Mouse (Mus musculus): ENCODE measurements around the gene Pgm2. TPM values are rescaled to one million over a fixed set of nuclear protein-coding genes. Genes with fewer than 3 reads are reported as not detected.

Gene Pgm2
- polyA plus RNA-seq, 1 experiment from 2014 or later: 18.9 TPM

- peaks cover 3% of the 10 kb centered on the region for H3K4me1 ChIP-seq (ENCODE audit: control insufficient read depth, insufficient read depth, low read depth, low read length)
- no peak overlapping the region for H3K9ac ChIP-seq (ENCODE audit: low read depth, low read length)
- H3K4me3 ChIP-seq (ENCODE audit: low read length): no peak overlapping the region
- no peaks in the 10 kb centered on the region for H3K9me3 ChIP-seq (ENCODE audit: control insufficient read depth, low read length)
- H3K27me3 ChIP-seq (replicated peaks; ENCODE audit: control insufficient read depth, insufficient read depth, low read length): no peaks in the 10 kb centered on the region
- no peak overlapping the region for H3K27ac ChIP-seq (ENCODE audit: low read depth, low read length)
- no peak overlapping the region for H3K4me2 ChIP-seq (ENCODE audit: low read length)
- 91% methylated on average over 9 of the region's 9 CpGs for WGBS
- H3K36me3 ChIP-seq (ENCODE audit: control insufficient read depth, insufficient read depth, low read length): no peaks in the 10 kb centered on the region
- ATAC-seq: no peak
Observed at GRCm38 (mm10) chr5:64088740-64089139, 4.0 kb upstream of the Pgm2 start.

- H3K9ac ChIP-seq (ENCODE audit: low read depth, low read length): peak overlapping the region; percentile 89
- peak overlapping the region; percentile 72 for H3K4me2 ChIP-seq (ENCODE audit: low read length)
- no peaks in the 10 kb centered on the region for H3K27me3 ChIP-seq (replicated peaks; ENCODE audit: control insufficient read depth, insufficient read depth, low read length)
- H3K27ac ChIP-seq (ENCODE audit: low read depth, low read length): peak overlapping the region; percentile 84
- peaks cover 13% of the 10 kb centered on the region for H3K4me1 ChIP-seq (ENCODE audit: control insufficient read depth, insufficient read depth, low read depth, low read length)
- H3K9me3 ChIP-seq (ENCODE audit: control insufficient read depth, low read length): no peaks in the 10 kb centered on the region
- peak overlapping the region; percentile 82 for H3K4me3 ChIP-seq (ENCODE audit: low read length)
- ATAC-seq: no peak
- WGBS: 1% methylated on average over 15 of the region's 15 CpGs
- H3K36me3 ChIP-seq (ENCODE audit: control insufficient read depth, insufficient read depth, low read length): 0 out of 2 replicates have a peak, but pooled peaks cover 2% of the 10 kb centered on the region
Observed at GRCm38 (mm10) chr5:64093349-64093871, 660 bp downstream of the Pgm2 start.

DNA sequence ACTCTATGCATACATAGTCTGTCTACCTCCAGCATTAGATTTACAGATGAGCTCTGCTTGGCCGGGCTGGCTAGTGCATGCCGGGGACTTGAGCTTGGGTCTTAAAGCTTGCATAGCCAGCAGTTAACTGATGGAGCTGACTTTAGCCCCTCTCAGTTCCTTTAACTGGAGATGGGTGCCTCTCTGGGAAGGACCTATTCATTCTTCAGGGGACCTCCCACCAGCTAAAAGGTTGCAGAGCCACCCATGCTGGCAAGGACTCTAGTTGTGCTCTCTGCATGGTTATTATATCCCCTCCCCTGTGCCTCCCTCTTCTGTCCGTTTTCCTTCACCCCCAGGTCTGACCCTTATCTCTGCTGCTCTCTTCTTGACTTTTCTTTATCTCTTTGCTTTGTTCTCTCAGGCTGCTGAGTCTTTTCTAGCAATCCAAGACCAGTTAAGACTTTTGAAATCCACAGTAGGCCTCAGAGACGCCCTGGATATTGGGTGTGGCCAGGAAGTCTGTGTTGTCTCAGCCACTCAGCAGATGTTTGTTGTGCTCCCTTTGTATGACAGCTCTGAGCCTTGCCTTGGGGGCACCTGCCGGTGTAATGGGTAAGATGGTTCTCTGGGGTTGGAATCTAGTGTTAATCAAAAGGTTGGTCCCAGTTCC is 2.7 kb downstream of the Pgm2 start:
- Histone ChIP-seq H3K27ac (ENCODE audit: low read depth, low read length) (no peak overlapping the region), H3K4me2 (ENCODE audit: low read length) (no peak overlapping the region), H3K4me1 (ENCODE audit: control insufficient read depth, insufficient read depth, low read depth, low read length) (peaks cover 13% of the 10 kb centered on the region), H3K9ac (ENCODE audit: low read depth, low read length) (no peak overlapping the region), H3K4me3 (ENCODE audit: low read length) (no peak overlapping the region), H3K9me3 (ENCODE audit: control insufficient read depth, low read length) (no peaks in the 10 kb centered on the region), H3K27me3 (replicated peaks; ENCODE audit: control insufficient read depth, insufficient read depth, low read length) (no peaks in the 10 kb centered on the region), H3K36me3 (ENCODE audit: control insufficient read depth, insufficient read depth, low read length) (0 out of 2 replicates have a peak, but pooled peaks cover 2% of the 10 kb centered on the region)
- 85% methylated on average over 5 of the region's 5 CpGs for WGBS
- ATAC-seq: no peak

DNA sequence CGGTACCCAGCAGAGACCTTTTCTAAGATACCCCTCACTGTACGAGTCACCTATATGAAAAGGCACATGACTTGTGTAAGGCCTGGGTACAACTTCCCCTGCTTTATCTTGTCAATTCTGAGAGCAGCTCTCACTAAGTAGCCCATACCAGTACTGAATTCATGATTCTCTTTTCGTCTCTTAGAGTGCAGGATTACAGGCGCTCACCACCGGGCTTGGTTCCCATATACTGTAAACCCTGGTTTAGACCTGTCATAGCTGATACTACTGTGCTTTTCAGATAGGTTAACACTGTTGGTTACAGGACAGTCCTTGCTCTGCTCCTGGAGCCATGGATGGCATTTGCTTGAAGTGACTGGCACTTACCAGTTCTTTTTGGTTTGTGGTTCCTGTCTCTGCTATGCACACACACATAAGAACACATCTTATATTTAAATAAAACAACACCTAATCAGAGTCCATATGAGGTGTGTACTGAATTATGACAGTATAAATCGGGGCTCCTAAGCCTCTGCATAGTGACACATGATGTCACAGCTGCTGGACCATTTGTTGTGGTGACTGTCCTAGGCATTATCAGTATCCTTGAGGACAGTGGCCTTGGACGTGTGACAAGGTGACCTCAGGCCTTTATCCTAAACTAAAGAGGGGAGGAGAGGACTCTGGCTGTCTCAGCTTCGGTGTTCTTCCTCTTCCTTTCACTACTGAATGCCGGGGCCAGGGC is 9.4 kb downstream of the Pgm2 start:
- peaks cover 6% of the 10 kb centered on the region for H3K36me3 ChIP-seq (ENCODE audit: control insufficient read depth, insufficient read depth, low read length)
- ATAC-seq: no peak

GRCm38 (mm10) chr5:64102717-64103075 is 9.9 kb downstream of the Pgm2 start:
- Histone ChIP-seq H3K9me3 (ENCODE audit: control insufficient read depth, low read length) (no peaks in the 10 kb centered on the region), H3K36me3 (ENCODE audit: control insufficient read depth, insufficient read depth, low read length) (peaks cover 8% of the 10 kb centered on the region), H3K27me3 (replicated peaks; ENCODE audit: control insufficient read depth, insufficient read depth, low read length) (no peaks in the 10 kb centered on the region), H3K27ac (ENCODE audit: low read depth, low read length) (no peak overlapping the region), H3K4me2 (ENCODE audit: low read length) (no peak overlapping the region), H3K4me1 (ENCODE audit: control insufficient read depth, insufficient read depth, low read depth, low read length) (no peaks in the 10 kb centered on the region), H3K4me3 (ENCODE audit: low read length) (no peak overlapping the region), H3K9ac (ENCODE audit: low read depth, low read length) (no peak overlapping the region)
- ATAC-seq: no peak
- 32% methylated on average over 7 of the region's 7 CpGs for WGBS

More for the DNA sequence above, 9.4 kb downstream of the Pgm2 start:
- Histone ChIP-seq H3K27ac (ENCODE audit: low read depth, low read length) (no peak overlapping the region), H3K4me1 (ENCODE audit: control insufficient read depth, insufficient read depth, low read depth, low read length) (no peaks in the 10 kb centered on the region), H3K9me3 (ENCODE audit: control insufficient read depth, low read length) (no peaks in the 10 kb centered on the region), H3K4me2 (ENCODE audit: low read length) (no peak overlapping the region), H3K4me3 (ENCODE audit: low read length) (no peak overlapping the region), H3K9ac (ENCODE audit: low read depth, low read length) (no peak overlapping the region), H3K27me3 (replicated peaks; ENCODE audit: control insufficient read depth, insufficient read depth, low read length) (no peaks in the 10 kb centered on the region)
- 75% methylated on average over 9 of the region's 9 CpGs for WGBS

- Histone ChIP-seq H3K27me3 (replicated peaks; ENCODE audit: control insufficient read depth, insufficient read depth, low read length) (no peaks in the 10 kb centered on the region), H3K4me1 (ENCODE audit: control insufficient read depth, insufficient read depth, low read depth, low read length) (no peaks in the 10 kb centered on the region), H3K9ac (ENCODE audit: low read depth, low read length) (no peak overlapping the region), H3K4me2 (ENCODE audit: low read length) (no peak overlapping the region), H3K36me3 (ENCODE audit: control insufficient read depth, insufficient read depth, low read length) (peaks cover 17% of the 10 kb centered on the region), H3K4me3 (ENCODE audit: low read length) (no peak overlapping the region), H3K9me3 (ENCODE audit: control insufficient read depth, low read length) (no peaks in the 10 kb centered on the region), H3K27ac (ENCODE audit: low read depth, low read length) (no peak overlapping the region)
- 88% methylated on average over 11 of the region's 11 CpGs for WGBS
- ATAC-seq: no peak
Observed at GRCm38 (mm10) chr5:64107596-64108289, 15.0 kb downstream of the Pgm2 start.

DNA sequence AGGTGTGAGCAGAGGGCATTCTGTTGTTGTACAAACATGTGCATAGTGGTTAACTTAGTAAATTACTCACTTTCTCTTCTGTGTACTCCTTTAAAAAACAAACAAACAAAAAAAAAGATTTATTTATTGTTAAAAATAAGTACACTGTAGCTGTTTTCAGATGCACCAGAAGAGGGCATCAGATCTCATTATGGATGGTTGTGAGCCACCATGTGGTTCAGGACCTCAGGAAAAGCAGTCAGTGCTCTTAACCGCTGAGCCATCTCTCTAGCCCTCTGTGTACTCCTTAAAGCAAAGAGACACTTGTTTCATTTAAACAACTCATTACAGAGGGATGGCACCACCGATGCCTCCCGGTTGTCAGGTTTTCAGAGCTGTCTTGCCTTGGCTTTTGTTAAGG is 16.5 kb downstream of the Pgm2 start:
- Histone ChIP-seq H3K4me1 (ENCODE audit: control insufficient read depth, insufficient read depth, low read depth, low read length) (no peaks in the 10 kb centered on the region), H3K4me2 (ENCODE audit: low read length) (no peak overlapping the region), H3K36me3 (ENCODE audit: control insufficient read depth, insufficient read depth, low read length) (peaks cover 29% of the 10 kb centered on the region), H3K27ac (ENCODE audit: low read depth, low read length) (no peak overlapping the region), H3K27me3 (replicated peaks; ENCODE audit: control insufficient read depth, insufficient read depth, low read length) (no peaks in the 10 kb centered on the region), H3K9ac (ENCODE audit: low read depth, low read length) (no peak overlapping the region), H3K4me3 (ENCODE audit: low read length) (no peak overlapping the region), H3K9me3 (ENCODE audit: control insufficient read depth, low read length) (no peaks in the 10 kb centered on the region)
- ATAC-seq: no peak
- WGBS: 65% methylated on average over 3 of the region's 3 CpGs

GRCm38 (mm10) chr5:64112360-64112759 is 19.6 kb downstream of the Pgm2 start:
- Histone ChIP-seq H3K4me1 (ENCODE audit: control insufficient read depth, insufficient read depth, low read depth, low read length) (no peaks in the 10 kb centered on the region), H3K36me3 (ENCODE audit: control insufficient read depth, insufficient read depth, low read length) (peaks cover 44% of the 10 kb centered on the region), H3K27ac (ENCODE audit: low read depth, low read length) (no peak overlapping the region), H3K27me3 (replicated peaks; ENCODE audit: control insufficient read depth, insufficient read depth, low read length) (no peaks in the 10 kb centered on the region), H3K4me3 (ENCODE audit: low read length) (no peak overlapping the region), H3K9ac (ENCODE audit: low read depth, low read length) (no peak overlapping the region), H3K4me2 (ENCODE audit: low read length) (no peak overlapping the region), H3K9me3 (ENCODE audit: control insufficient read depth, low read length) (peaks cover 4% of the 10 kb centered on the region; the same call in 1 of the 2 replicates)
- no peak for ATAC-seq
- WGBS: 89% methylated on average over 3 of the region's 3 CpGs

DNA sequence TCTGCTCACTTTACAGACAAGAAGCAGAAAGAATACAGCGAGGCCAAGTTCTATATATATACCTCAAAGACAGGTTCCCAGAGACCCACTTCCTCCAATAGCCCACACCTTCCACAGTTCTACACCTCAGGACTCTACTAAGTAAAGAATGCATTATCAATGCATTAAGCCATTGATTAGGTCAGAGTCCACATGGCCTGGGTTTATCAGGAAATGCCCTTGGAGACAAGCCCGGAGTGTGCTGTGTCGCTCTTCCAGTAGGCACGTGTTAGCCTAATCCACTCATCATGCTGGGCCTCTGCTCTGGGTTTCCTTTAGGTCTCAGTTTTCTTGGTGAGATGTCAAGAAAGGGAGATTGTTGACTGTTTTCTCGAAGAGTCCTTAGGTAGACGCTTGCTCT is 21.5 kb downstream of the Pgm2 start:
- H3K9me3 ChIP-seq (ENCODE audit: control insufficient read depth, low read length): peaks cover 6% of the 10 kb centered on the region; the same call in 1 of the 2 replicates
- H3K9ac ChIP-seq (ENCODE audit: low read depth, low read length): no peak overlapping the region
- H3K36me3 ChIP-seq (ENCODE audit: control insufficient read depth, insufficient read depth, low read length): peaks cover 42% of the 10 kb centered on the region
- H3K27me3 ChIP-seq (replicated peaks; ENCODE audit: control insufficient read depth, insufficient read depth, low read length): no peaks in the 10 kb centered on the region
- no peaks in the 10 kb centered on the region for H3K4me1 ChIP-seq (ENCODE audit: control insufficient read depth, insufficient read depth, low read depth, low read length)
- WGBS: 98% methylated on average over 6 of the region's 6 CpGs
- ATAC-seq: no peak
- no peak overlapping the region for H3K4me2 ChIP-seq (ENCODE audit: low read length)
- no peak overlapping the region for H3K27ac ChIP-seq (ENCODE audit: low read depth, low read length)
- H3K4me3 ChIP-seq (ENCODE audit: low read length): no peak overlapping the region

Measured in hindbrain, embryonic 16.5 days (tissue).